Mouse (Mus musculus): ENCODE data around the gene Mpzl2. TPM values are rescaled to one million over a fixed set of nuclear protein-coding genes. Genes with fewer than 3 reads are reported as not detected.

Mpzl2 gene
- polyA plus RNA-seq (2012; rRNA removed), result 0.94 and 3.8 TPM in 2 replicates

GRCm38 (mm10) chr9:45039499-45039898 lies at the start of gene Mpzl2:
Gene Mpzl2, plus strand, starts transcription at chr9:45039799.

DNA sequence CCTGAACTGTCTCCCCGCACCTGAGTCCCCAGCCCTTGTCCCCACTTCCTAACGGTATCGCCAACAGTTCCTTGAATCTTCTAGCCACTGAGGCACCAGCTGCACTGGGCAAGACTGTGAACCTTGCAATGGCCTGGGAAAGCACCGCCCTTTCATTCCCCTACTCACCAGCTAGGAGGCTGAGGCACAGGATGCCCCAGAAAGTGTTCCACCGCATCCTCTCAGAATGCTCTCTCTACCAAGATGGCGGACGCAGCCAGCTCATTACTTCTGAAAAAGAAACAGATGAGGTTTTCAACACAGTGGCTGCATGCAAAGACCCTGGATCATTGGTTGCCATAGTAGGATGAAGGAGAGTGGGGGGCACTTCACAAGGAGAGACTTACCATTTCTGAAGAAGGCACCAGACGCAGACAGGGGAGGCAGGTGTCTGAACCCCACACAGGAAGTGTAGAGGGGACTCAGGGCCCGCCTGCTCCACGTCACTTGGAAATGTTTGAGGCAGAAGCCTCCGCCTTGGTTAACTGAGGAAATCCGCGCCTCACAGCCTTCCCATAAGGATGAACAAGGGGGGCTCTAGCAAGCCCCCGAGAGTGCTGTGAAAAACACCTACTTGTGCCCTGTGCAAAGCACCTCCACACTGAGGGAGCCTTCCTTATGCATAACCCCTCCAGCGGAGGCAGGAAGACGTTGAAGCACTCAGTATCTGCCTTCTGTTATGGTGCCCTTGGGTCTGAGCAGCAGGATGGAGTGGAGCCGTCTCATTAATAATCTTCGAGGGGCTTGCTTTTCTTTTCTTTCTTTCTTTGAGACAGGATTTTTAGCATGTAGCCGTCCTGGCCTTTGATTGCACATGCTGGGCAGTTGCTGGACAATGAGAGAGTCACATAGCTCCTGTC lies 30.2 kb upstream of the Mpzl2 start, which contains the start of gene Cd3e:
Gene Cd3e, minus strand, starts transcription at position 448 of the 899 bp plus-strand sequence.

DNA sequence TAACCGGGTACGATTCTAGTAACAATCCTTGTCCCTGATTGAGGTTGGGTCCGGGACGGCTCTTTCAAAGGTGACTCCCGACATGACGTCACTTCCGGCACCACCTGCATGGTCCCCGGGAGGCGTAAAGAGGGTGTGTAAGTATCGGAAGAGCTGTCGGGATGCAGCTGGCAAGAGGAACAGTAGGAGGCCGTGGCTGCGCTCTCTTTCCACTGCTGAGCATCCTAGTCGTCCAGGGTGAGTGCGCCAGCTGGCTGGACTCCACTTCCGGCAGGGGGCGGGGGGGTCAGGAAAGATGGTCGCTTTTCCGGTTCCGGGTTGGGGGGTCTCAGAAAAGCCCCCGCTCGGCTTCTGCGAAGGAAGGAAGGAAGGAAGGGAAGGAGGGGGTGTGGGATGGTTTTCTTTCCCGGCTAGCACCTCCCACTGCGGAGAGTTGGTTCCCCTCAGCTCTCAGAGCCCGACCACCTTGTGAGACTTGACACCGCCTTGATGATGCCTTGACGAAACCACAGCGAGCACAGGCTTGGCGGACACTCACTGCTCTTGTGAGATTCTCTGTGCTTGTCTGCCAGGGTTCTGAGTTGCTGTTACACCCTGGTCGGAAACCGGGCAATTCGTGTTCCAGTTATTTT lies 15.6 kb downstream of the Mpzl2 start, which contains the start of gene Mpzl3:
Gene Mpzl3, plus strand, starts transcription at position 105 of the 632 bp plus-strand sequence.

GRCm38 (mm10) chr9:45079011-45079410 lies 39.4 kb downstream of the Mpzl2 start, which contains the start of gene Jaml:
Gene Jaml, plus strand, starts transcription at chr9:45079183.

Other genes with a start within 250 kb of the Mpzl2 start
- gene Tmem25, start 240.5 kb upstream of the Mpzl2 start, polyA plus RNA-seq (2012; rRNA removed), result 3.8 and 6.6 TPM in 2 replicates
- 0.83 and 0.94 TPM in 2 replicates for gene Ttc36, start 236.7 kb upstream of the Mpzl2 start, polyA plus RNA-seq (2012; rRNA removed)
- gene Kmt2a, start 158.5 kb upstream of the Mpzl2 start, polyA plus RNA-seq (2012; rRNA removed), result 17.7 and 21.7 TPM in 2 replicates
- 255 and 521 TPM in 2 replicates for gene Atp5l, start 119.1 kb upstream of the Mpzl2 start, polyA plus RNA-seq (2012; rRNA removed)
- gene Ube4a, start 74.2 kb upstream of the Mpzl2 start, polyA plus RNA-seq (2012; rRNA removed), result 19.1 and 28.7 TPM in 2 replicates
- gene Cd3g, start 59.4 kb upstream of the Mpzl2 start, polyA plus RNA-seq (2012; rRNA removed), result 0.05 and 0.06 TPM in 2 replicates
- not detected in 2 replicates for gene Cd3d, start 58.0 kb upstream of the Mpzl2 start, polyA plus RNA-seq (2012; rRNA removed)
- gene Cd3e, start 30.2 kb upstream of the Mpzl2 start, polyA plus RNA-seq (2012; rRNA removed), result not detected in 2 replicates
- gene Mpzl3, start 15.4 kb downstream of the Mpzl2 start, polyA plus RNA-seq (2012; rRNA removed), result 1.4 and 1.8 TPM in 2 replicates
- gene Jaml, start 39.4 kb downstream of the Mpzl2 start, polyA plus RNA-seq (2012; rRNA removed), result 0.13 and 0.41 TPM in 2 replicates
- 4.6 and 5.2 TPM in 2 replicates for gene Scn2b, start 78.0 kb downstream of the Mpzl2 start, polyA plus RNA-seq (2012; rRNA removed)
- gene Scn4b, start 98.6 kb downstream of the Mpzl2 start, polyA plus RNA-seq (2012; rRNA removed), result 0.25 and 0.32 TPM in 2 replicates
- not detected in 2 replicates for gene BC049352, start 142.2 kb downstream of the Mpzl2 start, polyA plus RNA-seq (2012; rRNA removed)
- 0.02 and 0.07 TPM in 2 replicates for gene Tmprss4, start 164.3 kb downstream of the Mpzl2 start, polyA plus RNA-seq (2012; rRNA removed)
- gene Il10ra, start 229.3 kb downstream of the Mpzl2 start, polyA plus RNA-seq (2012; rRNA removed), result 0.98 and 1.0 TPM in 2 replicates

Measured in central nervous system, embryonic 11.5 days (tissue).